7 mouse cellular contexts compared by ENCODE assay signal in genomic region chr3:28175997-28176967, GRCm38 (mm10).
A peak's percentile ranks its signal among the peaks of the same experiment; 100 is the strongest.
DNase-seq lines count a peak whose midpoint lies in the region; ATAC-seq and TF ChIP-seq lines count a peak whose summit lies in the region.

No protein-coding gene starts in this region.

- 0 out of 2 replicates have a peak, but pooled peaks have one; percentile 14 for TF ChIP-seq CTCF in brain, embryonic 14.5 days (IDR thresholded peaks at IDR 0.05; ENCODE audit: borderline replicate concordance, extremely low read depth, insufficient read depth, insufficient read length)
- TF ChIP-seq CTCF in stomach, postnatal 0 days (IDR thresholded peaks at IDR 0.05; ENCODE audit: low read depth) = peak; percentile 11; the same call in 1 of the 2 replicates

- H3K27me3 ChIP-seq in forebrain, embryonic 13.5 days = no peaks in the 10 kb centered on the region
- no peaks in the 10 kb centered on the region for H3K27me3 ChIP-seq in midbrain, embryonic 13.5 days
- no peaks in the 10 kb centered on the region for H3K27me3 ChIP-seq in stomach, postnatal 0 days (ENCODE audit: control insufficient read depth, insufficient read depth, low read length)

- WGBS in forebrain, embryonic 13.5 days = 4% methylated on average over 21 of the region's 21 CpGs
- WGBS in midbrain, embryonic 13.5 days = 3% methylated on average over 21 of the region's 21 CpGs
- WGBS in stomach, postnatal 0 days = 23% methylated on average over 21 of the region's 21 CpGs

- no peak for TF ChIP-seq POLR2A in brain, embryonic 14.5 days (IDR thresholded peaks at IDR 0.05; ENCODE audit: borderline replicate concordance, extremely low read depth, insufficient read depth, insufficient read length, poor library complexity, severe bottlenecking)

- H3K4me1 ChIP-seq in forebrain, embryonic 13.5 days = peaks cover 20% of the 10 kb centered on the region
- peaks cover 22% of the 10 kb centered on the region for H3K4me1 ChIP-seq in midbrain, embryonic 13.5 days (replicated peaks)
- 0 out of 2 replicates have a peak, but pooled peaks cover 2% of the 10 kb centered on the region for H3K4me1 ChIP-seq in stomach, postnatal 0 days (replicated peaks; ENCODE audit: control insufficient read depth, insufficient read depth)

- H3K27ac ChIP-seq in forebrain, embryonic 13.5 days = peak overlapping the region; percentile 63
- H3K27ac ChIP-seq in midbrain, embryonic 13.5 days = peak overlapping the region; percentile 73
- H3K27ac ChIP-seq in stomach, postnatal 0 days (replicated peaks) = 0 out of 2 replicates have a peak overlapping the region, but pooled peaks have one; percentile 20

- H3K4me3 ChIP-seq in forebrain, embryonic 13.5 days = peak overlapping the region; percentile 31
- peak overlapping the region; percentile 20 for H3K4me3 ChIP-seq in midbrain, embryonic 13.5 days (replicated peaks)
- no peak overlapping the region; the same call in 1 of the 2 replicates for H3K4me3 ChIP-seq in stomach, postnatal 0 days (ENCODE audit: low read depth, low read length)

- peak; percentile 84 for DNase-seq in Muller cell, postnatal 12 days (ENCODE audit: inconsistent ontology term)
- DNase-seq in brain, embryonic 14.5 days (ENCODE audit: low read depth) = peak; percentile 96
- peak; percentile 83 to 93 for DNase-seq in layer of hippocampus, adult 18-20 months (ENCODE audit: low spot score in 2 of 2)
- peak; percentile 24 for DNase-seq in stomach, postnatal 0 days (ENCODE audit: low spot score)

- peak; percentile 99 for ATAC-seq in forebrain, embryonic 13.5 days
- peak; percentile 100 for ATAC-seq in midbrain, embryonic 13.5 days
- ATAC-seq in stomach, postnatal 0 days (ENCODE audit: low FRiP score, low TSS enrichment) = peak; percentile 79
- no peak for ATAC-seq in megakaryocyte-erythroid progenitor cell, adult 5-6 weeks (replicated peaks; ENCODE audit: low FRiP score, low TSS enrichment, poor library complexity, severe bottlenecking)

- no peak for TF ChIP-seq EP300 in stomach, postnatal 0 days (optimal IDR thresholded peaks at IDR 0.05)

- H3K36me3 ChIP-seq in forebrain, embryonic 13.5 days (ENCODE audit: poor library complexity, severe bottlenecking) = no peaks in the 10 kb centered on the region
- no peaks in the 10 kb centered on the region for H3K36me3 ChIP-seq in midbrain, embryonic 13.5 days
- no peaks in the 10 kb centered on the region for H3K36me3 ChIP-seq in stomach, postnatal 0 days (ENCODE audit: control insufficient read depth, insufficient read depth, low read length)

- H3K9ac ChIP-seq in forebrain, embryonic 13.5 days = peak overlapping the region; percentile 26; the same call in 1 of the 2 replicates
- peak overlapping the region; percentile 40; the same call in 1 of the 2 replicates for H3K9ac ChIP-seq in midbrain, embryonic 13.5 days (replicated peaks)
- H3K9ac ChIP-seq in stomach, postnatal 0 days (ENCODE audit: low read length) = no peak overlapping the region

- H3K9me3 ChIP-seq in forebrain, embryonic 13.5 days (replicated peaks) = no peaks in the 10 kb centered on the region
- H3K9me3 ChIP-seq in midbrain, embryonic 13.5 days = no peaks in the 10 kb centered on the region
- H3K9me3 ChIP-seq in stomach, postnatal 0 days (ENCODE audit: control insufficient read depth, low read length) = no peaks in the 10 kb centered on the region

- peak overlapping the region; percentile 59 for H3K4me2 ChIP-seq in forebrain, embryonic 13.5 days
- peak overlapping the region; percentile 46 for H3K4me2 ChIP-seq in midbrain, embryonic 13.5 days (replicated peaks)
- 0 out of 2 replicates have a peak overlapping the region, but pooled peaks have one; percentile 12 for H3K4me2 ChIP-seq in stomach, postnatal 0 days (replicated peaks; ENCODE audit: low read depth)

Comparison
In these comparisons a context has a peak if more than half of its experiments do, and no peak if none do; other contexts are left out.
1. DNase-seq: peak in every context shown above with its lines; median percentile 96 in brain, embryonic 14.5 days; 88 in layer of hippocampus, adult 18-20 months; 84 in Muller cell, postnatal 12 days; 24 in stomach, postnatal 0 days.
2. H3K27ac ChIP-seq: peak in every context shown above with its lines; median percentile 73 in midbrain, embryonic 13.5 days; 63 in forebrain, embryonic 13.5 days; 20 in stomach, postnatal 0 days.